Comparison of ENCODE assay signal across 17 mouse cellular contexts in the genomic region with DNA sequence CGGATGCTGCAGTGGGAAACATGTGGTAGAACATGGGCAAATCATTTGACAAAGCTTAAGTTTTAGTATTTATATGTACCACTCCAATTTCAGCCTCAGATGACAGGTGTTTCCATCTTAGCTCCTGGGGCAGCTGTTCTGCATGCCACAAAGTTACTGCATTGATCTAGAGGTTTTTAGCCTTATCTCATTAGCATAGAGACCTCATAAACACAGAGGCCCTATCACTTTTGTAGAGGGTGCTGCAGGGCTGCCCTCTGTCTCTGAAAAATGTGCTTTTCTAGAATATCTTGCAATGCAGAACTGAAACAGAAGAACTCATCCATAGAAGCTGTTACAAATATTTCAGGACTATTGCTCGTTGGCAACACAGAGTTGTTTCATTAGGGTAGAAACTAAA.
"Had no signal": no experiment of that assay in that cellular context is flagged by ENCODE, and none has a peak within 500 bp of the region (broad histone marks: within the 10 kb centered on the region; RNA-seq: fewer than 3 reads in every experiment).

No protein-coding gene starts in this region.

- H3K9ac ChIP-seq: liver, embryonic 13.5 days; neural tube, embryonic 12.5 days; neural tube, embryonic 15.5 days; stomach, embryonic 15.5 days had no signal

- ATAC-seq: intestine, postnatal 0 days had no signal

- H3K4me1 ChIP-seq: liver, embryonic 13.5 days; neural tube, embryonic 12.5 days; neural tube, embryonic 15.5 days; stomach, embryonic 15.5 days had no signal

- H3K27ac ChIP-seq: kidney, postnatal 0 days; liver, embryonic 13.5 days; neural tube, embryonic 12.5 days; neural tube, embryonic 15.5 days; stomach, embryonic 15.5 days had no signal

- H3K36me3 ChIP-seq: liver, embryonic 13.5 days; neural tube, embryonic 12.5 days; neural tube, embryonic 15.5 days; stomach, embryonic 15.5 days had no signal

- H3K27me3 ChIP-seq: liver, embryonic 13.5 days; neural tube, embryonic 12.5 days; neural tube, embryonic 15.5 days; stomach, embryonic 15.5 days had no signal

- H3K4me3 ChIP-seq: liver, embryonic 13.5 days; neural tube, embryonic 12.5 days; neural tube, embryonic 15.5 days; stomach, embryonic 15.5 days had no signal

- H3K9me3 ChIP-seq: liver, embryonic 13.5 days; neural tube, embryonic 12.5 days; neural tube, embryonic 15.5 days; stomach, embryonic 15.5 days had no signal

- DNase-seq: kidney, adult 2 months; kidney, postnatal 36 days; liver, embryonic 13.5 days; lung, adult 2 months; lung, postnatal 14 days; lung, postnatal 4 days; midbrain, embryonic 14.5 days; right cerebral cortex, adult 18-20 months; right cerebral cortex, postnatal 14 days; spleen, adult 18-20 months; thymus, postnatal 25 days had no signal

- H3K4me2 ChIP-seq: liver, embryonic 13.5 days; midbrain, embryonic 11.5 days; neural tube, embryonic 12.5 days; neural tube, embryonic 15.5 days; stomach, embryonic 15.5 days had no signal
